Mouse (Mus musculus) erythroblast, embryonic 14.5 days (primary cell): ENCODE measurements around the gene B9d2. TPM values are rescaled to one million over a fixed set of nuclear protein-coding genes. Genes with fewer than 3 reads are reported as not detected.

Experiments
- H3K27me3 ChIP-seq: 2 replicates; pipeline ENCODE4 v1.6.1; 2012; ENCODE audit warnings: inconsistent platforms; ENCODE audit not compliant: control insufficient read depth
- H3K36me3 ChIP-seq: 2 replicates; pipeline ENCODE4 v1.6.1; 2012; ENCODE audit warnings: mild to moderate bottlenecking, inconsistent platforms; ENCODE audit not compliant: control insufficient read depth
- H3K4me1 ChIP-seq: 2 replicates; pipeline ENCODE4 v1.6.1; 2012; ENCODE audit warnings: inconsistent platforms; ENCODE audit not compliant: control insufficient read depth
- H3K4me3 ChIP-seq: replicated peaks from 2 replicates; pipeline ENCODE3; 2012; ENCODE audit warnings: moderate library complexity, mild to moderate bottlenecking, inconsistent platforms
- H3K9me3 ChIP-seq: 2 replicates; pipeline ENCODE4 v1.6.1; 2012; ENCODE audit warnings: low read length, inconsistent platforms, mixed read lengths; ENCODE audit not compliant: control insufficient read depth
- GATA1 ChIP-seq: IDR thresholded peaks from 2 replicates; pipeline ENCODE4 v1.6.1; 2012; ENCODE audit warnings: low read length, inconsistent platforms, mixed read lengths
- TAL1 ChIP-seq: IDR thresholded peaks from 3 replicates; pipeline ENCODE4 v1.6.1; 2012; ENCODE audit warnings: low read length, inconsistent platforms, mixed read lengths
- polyA plus RNA-seq: library from polyadenylated mRNA; stranded (reverse); fragments of >175 nt; gene quantifications from 2 replicates; pipeline ENCODE4 v1.2.3, GENCODE M21; 2012

The B9d2 gene
- polyA plus RNA-seq, 1 experiment = 4.8 TPM

DNA sequence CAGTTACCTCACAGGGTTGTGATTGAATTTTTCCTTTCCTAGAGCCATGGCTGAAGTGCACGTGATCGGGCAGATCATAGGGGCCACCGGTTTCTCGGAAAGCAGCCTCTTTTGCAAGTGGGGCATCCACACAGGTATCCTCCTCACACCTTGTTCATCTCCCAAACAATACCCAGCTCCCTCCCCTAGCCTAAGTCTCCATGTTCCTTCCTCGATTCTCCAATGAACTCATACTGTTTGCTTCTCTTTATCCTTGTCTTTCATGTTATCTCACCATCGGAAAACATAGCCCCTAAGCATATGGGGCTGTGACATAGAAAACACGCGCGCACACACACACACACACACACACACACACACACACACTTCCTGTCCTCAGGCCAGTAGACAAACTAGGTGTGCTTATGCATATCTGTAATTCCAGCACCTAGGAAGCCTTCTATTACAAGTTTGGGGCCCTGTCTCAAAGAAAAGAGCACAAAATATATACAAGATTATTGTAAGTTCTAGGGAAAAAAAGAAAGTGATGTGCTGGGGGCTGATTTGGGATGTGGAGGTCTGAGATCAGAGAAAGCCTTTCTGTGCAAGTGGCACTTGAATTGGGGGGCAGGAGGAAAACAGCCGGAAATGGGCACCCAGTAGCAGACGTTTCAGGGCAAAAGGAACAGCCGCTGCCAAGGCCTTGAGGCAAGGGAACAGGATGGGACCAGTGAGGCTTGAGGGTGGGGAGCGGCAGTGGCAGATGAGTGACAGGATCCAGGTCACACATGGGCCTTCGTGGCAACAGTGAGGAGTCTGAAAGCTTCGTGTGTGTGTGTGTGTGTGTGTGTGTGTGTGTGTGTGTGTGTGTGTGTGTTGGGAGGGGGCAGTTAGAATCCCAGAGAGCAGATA, 1.0 kb downstream of the B9d2 start:
- Histone ChIP-seq H3K36me3 (peaks cover 39% of the 10 kb centered on the region), H3K27me3 (peaks cover 1% of the 10 kb centered on the region), H3K4me1 (peaks cover 75% of the 10 kb centered on the region), H3K4me3 (peak overlapping the region; percentile 90), H3K9me3 (no peaks in the 10 kb centered on the region)
- TF ChIP-seq GATA1 (no peak), TAL1 (no peak)

DNA sequence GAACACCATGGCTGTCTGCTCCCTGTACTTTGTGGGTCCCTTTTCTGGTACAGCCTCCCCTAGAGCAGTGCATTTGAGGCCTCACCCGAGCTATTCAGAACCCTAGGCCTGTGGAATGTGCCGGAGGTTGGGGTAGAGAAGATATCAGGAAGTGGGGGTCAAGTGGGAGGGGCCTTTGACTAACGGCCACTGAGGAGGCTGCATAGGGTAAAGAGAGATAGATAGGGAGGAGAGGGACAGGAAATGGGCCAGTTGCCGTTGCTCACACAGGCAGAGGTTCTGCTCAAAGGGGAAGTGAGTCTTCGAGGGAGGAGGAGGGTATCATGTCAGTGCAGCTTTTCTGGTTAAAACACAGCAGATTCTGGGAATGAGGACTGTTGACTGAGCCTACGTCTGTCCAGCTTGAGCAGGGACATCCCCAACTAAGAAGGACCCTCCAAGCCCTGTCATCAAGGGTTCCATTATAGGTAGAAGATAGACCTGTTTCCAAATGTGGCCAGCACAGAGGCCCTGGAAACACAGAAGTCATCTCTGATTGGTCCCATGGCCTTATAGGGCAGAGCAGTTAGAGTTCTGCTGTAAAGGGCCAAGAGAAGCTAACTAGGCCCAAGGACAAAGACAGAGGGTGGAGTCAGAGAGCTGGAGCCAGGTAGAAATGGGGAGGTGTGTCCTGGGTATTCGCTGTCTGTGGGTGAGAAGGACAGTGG, 3.0 kb downstream of the B9d2 start:
- no peak for TF ChIP-seq TAL1
- no peak for TF ChIP-seq GATA1
- peaks cover 94% of the 10 kb centered on the region for H3K4me1 ChIP-seq
- no peaks in the 10 kb centered on the region for H3K9me3 ChIP-seq
- peak overlapping the region; percentile 18 for H3K4me3 ChIP-seq
- no peaks in the 10 kb centered on the region; the same call in 1 of the 2 replicates for H3K27me3 ChIP-seq
- H3K36me3 ChIP-seq = peaks cover 39% of the 10 kb centered on the region

DNA sequence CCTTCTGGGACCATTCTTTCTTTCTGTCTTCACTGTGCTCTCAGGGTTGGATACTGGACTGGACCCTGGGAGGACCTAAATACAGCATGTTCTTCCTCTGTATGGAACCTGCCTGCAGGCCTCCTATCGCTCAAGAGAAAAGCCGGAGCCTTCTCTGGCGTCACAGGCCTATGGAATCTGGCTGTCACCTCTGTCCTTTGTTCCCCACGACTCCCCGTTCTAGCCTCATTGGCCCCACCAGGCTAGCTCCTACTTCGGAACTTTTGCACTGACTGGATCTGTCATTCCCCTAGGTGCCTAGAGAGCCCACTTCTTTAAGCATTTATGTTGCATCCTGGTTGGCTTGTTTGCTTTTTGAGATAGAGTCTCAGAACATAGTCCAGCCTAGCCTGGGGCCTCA, 4.1 kb downstream of the B9d2 start:
- Histone ChIP-seq H3K4me3 (no peak overlapping the region), H3K9me3 (no peaks in the 10 kb centered on the region), H3K36me3 (peaks cover 41% of the 10 kb centered on the region), H3K27me3 (no peaks in the 10 kb centered on the region; the same call in 1 of the 2 replicates), H3K4me1 (peaks cover 96% of the 10 kb centered on the region)
- TF ChIP-seq TAL1 = no peak
- no peak for TF ChIP-seq GATA1

DNA sequence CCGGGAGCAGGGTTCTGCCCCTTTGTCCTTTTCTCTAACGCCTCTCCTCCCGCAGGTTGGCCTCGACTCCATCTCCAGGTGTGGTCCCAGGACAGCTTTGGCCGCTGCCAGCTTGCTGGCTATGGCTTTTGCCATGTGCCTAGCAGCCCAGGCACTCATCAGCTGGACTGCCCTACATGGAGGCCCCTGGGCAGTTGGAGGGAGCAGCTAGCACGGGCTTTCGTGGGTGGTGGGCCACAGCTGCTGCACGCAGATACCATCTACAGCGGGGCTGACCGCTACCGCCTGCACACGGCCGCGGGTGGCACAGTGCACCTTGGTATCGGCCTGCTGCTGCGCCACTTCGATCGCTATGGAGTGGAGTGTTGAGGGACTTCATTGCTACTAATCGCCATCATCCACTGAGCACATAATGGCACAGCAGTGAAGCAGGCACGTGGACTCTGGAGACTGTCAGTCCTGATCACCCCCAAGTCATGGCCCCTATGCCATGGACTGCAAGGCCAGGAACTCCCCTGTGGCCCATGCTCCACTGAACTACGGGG, 5.4 kb downstream of the B9d2 start:
- TF ChIP-seq GATA1 (no peak), TAL1 (no peak)
- Histone ChIP-seq H3K27me3 (no peaks in the 10 kb centered on the region; the same call in 1 of the 2 replicates), H3K9me3 (no peaks in the 10 kb centered on the region), H3K4me3 (peak overlapping the region; percentile 84), H3K4me1 (peaks cover 95% of the 10 kb centered on the region), H3K36me3 (peaks cover 51% of the 10 kb centered on the region)

DNA sequence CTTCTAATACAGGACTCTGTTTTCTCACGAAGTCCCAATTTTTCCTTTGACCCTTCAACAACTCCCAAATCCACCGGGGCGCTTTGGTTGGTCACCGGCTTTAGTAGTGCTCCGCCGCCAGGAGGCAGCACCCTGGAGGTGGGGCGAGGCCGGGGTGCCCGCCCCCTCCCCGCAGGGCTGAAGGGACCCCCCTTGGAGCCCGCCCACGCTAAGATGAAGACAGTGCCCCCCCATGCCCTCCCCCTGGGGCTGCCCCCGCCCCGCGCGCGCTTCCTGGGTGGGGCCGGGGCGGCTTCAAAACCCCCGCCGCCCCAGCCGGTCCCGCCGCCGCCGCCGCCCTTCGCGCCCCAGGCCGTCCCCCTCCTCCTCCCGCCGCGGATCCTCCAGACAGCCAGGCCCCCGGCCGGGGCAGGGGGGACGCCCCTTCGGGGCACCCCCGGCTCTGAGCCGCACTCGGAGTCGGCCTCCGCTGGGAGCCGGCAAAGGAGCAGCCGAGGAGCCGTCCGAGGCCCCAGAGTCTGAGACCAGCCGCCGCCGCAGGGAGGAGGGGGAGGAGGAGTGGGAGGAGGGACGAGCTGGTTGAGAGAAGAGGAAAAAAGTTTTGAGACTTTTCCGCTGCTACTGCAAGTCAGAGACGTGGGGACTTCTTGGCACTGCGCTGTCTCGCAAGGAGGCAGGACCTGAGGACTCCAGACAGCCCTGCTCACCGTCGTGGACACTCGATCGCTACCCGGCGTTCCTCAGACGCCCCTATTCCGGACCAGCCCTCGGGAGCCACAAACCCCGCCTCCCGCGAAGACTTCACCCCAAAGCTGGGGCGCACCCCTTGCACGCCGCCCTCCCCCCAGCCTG, 6.3 kb downstream of the B9d2 start, which contains the start of gene Tgfb1:
Gene Tgfb1 (plus strand): TSS at position 323 of the 852 bp plus-strand sequence.
- H3K36me3 ChIP-seq = peaks cover 53% of the 10 kb centered on the region
- peaks cover 93% of the 10 kb centered on the region for H3K4me1 ChIP-seq
- peak within 1 kb of the TSS; percentile 84 for H3K4me3 ChIP-seq
- TF ChIP-seq GATA1 (no peak), TAL1 (no peak)
- H3K27me3 ChIP-seq = no peaks in the 10 kb centered on the region; the same call in 1 of the 2 replicates
- no peaks in the 10 kb centered on the region for H3K9me3 ChIP-seq

DNA sequence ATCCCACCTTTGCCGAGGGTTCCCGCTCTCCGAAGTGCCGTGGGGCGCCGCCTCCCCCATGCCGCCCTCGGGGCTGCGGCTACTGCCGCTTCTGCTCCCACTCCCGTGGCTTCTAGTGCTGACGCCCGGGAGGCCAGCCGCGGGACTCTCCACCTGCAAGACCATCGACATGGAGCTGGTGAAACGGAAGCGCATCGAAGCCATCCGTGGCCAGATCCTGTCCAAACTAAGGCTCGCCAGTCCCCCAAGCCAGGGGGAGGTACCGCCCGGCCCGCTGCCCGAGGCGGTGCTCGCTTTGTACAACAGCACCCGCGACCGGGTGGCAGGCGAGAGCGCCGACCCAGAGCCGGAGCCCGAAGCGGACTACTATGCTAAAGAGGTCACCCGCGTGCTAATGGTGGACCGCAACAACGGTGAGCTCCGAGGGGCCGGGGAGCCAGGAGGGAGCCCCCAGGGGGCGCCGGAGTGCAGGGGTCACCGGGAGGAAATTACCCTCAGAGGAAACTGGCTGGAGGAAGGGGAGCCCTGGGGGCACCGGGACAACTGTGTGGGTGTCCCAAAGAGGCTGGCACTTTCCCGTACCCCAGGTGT, 7.3 kb downstream of the B9d2 start:
- Histone ChIP-seq H3K4me3 (peak overlapping the region; percentile 84), H3K27me3 (no peaks in the 10 kb centered on the region; the same call in 1 of the 2 replicates), H3K36me3 (peaks cover 55% of the 10 kb centered on the region), H3K4me1 (peaks cover 89% of the 10 kb centered on the region), H3K9me3 (no peaks in the 10 kb centered on the region)
- TF ChIP-seq TAL1 (no peak), GATA1 (no peak)

DNA sequence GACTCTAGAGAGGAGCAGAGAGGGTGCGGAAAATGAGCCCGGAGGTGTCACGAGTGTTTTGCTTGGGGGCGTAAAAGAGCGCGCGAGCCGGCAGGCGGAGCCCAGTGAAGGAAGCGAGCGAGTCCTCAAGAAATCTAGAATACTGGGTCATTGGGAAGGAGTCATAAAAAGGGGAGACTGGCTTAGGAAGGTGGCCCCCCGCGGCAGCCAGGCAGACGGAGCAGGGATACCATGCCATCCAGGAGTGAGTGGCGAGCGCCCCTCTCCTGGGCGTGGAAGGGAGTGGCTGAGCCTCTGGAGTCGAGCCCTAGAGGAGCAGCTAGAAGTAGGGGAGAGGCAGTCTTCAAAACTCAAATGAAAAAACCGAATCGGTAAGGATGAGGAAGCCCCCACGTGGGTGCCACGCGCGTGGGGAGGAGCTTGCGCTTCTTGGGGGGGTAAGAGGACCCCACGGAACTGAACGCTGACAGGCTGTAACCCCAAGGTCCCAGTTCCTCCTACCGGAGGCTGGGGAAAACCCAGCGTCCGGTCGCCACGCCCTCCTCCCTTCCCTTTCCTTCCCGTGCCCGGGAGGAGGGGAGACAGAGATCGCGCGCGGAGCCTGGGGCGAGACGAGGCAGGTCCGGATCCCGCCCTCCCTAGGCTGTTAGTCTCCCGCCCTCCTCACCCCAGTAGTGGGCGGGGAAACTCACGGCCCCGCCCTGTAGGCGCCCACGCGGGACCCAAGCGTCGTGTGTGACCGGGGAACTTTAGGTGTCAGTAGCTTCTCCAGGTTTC, 8.4 kb downstream of the B9d2 start:
- Histone ChIP-seq H3K36me3 (peaks cover 52% of the 10 kb centered on the region), H3K4me1 (peaks cover 80% of the 10 kb centered on the region), H3K9me3 (no peaks in the 10 kb centered on the region), H3K4me3 (peak overlapping the region; percentile 84), H3K27me3 (no peaks in the 10 kb centered on the region; the same call in 1 of the 2 replicates)
- TF ChIP-seq GATA1 (no peak), TAL1 (no peak)
